Mouse (Mus musculus) liver, embryonic 16.5 days (tissue): ENCODE data around the gene Adcy4. TPM values are rescaled to one million over a fixed set of nuclear protein-coding genes. Genes with fewer than 3 reads are reported as not detected.

Source experiments
- ATAC-seq: fragments of 200-750 bp; cut with Nextera tagmentation; 2 replicates; pipeline ENCODE4 v1.8.0; 2017; ENCODE audit warnings: low read depth, mild to moderate bottlenecking, moderate number of reproducible peaks, moderate library complexity
- H3K27ac ChIP-seq: fragments of 300-500 bp; sonication (generic); 2 replicates; pipeline ENCODE4 v1.5.1; 2014; ENCODE audit warnings: mild to moderate bottlenecking, low read length
- H3K27me3 ChIP-seq: fragments of 300-500 bp; sonication (generic); 2 replicates; pipeline ENCODE4 v1.6.1; 2014; ENCODE audit warnings: low read depth, low read length, mixed read lengths; ENCODE audit not compliant: control insufficient read depth, insufficient read depth
- H3K36me3 ChIP-seq: fragments of 300-500 bp; sonication (generic); 2 replicates; pipeline ENCODE4 v1.6.1; 2014; ENCODE audit warnings: mild to moderate bottlenecking; ENCODE audit not compliant: control insufficient read depth, insufficient read depth
- H3K4me1 ChIP-seq: fragments of 300-500 bp; sonication (generic); 2 replicates; pipeline ENCODE4 v1.6.1; 2014; ENCODE audit warnings: low read depth, low read length, mixed read lengths; ENCODE audit not compliant: control insufficient read depth
- H3K4me2 ChIP-seq: fragments of 300-500 bp; sonication (generic); 2 replicates; pipeline ENCODE4 v1.6.1; 2014; ENCODE audit warnings: low read depth, low read length, mixed read lengths
- H3K4me3 ChIP-seq: fragments of 300-500 bp; sonication (generic); 2 replicates; pipeline ENCODE4 v1.5.1; 2014; ENCODE audit warnings: low read depth, mild to moderate bottlenecking, low read length
- H3K9ac ChIP-seq: fragments of 300-500 bp; sonication (generic); 2 replicates; pipeline ENCODE4 v1.6.1; 2014; ENCODE audit warnings: low read depth, low read length
- H3K9me3 ChIP-seq: fragments of 300-500 bp; sonication (generic); replicated peaks from 2 replicates; pipeline ENCODE4 v1.6.1; 2016; ENCODE audit warnings: low read length; ENCODE audit not compliant: control insufficient read depth
- WGBS: fragments of 180-500 bp; shearing (Covaris S2); extraction: QIAGEN DNeasy Blood & Tissue Kit; methylation state at CpG from one replicate; pipeline ENCODE4 v1.1.7; 2014; ENCODE audit not compliant: insufficient replicate concordance; 5-methylcytosine and 5-hydroxymethylcytosine counted together
- polyA plus RNA-seq: library from polyadenylated mRNA; unstranded; fragments of >200 nt; fragmentation: Nextera tagmentation; extraction: Ambion mirVana; gene quantifications from 2 replicates; pipeline ENCODE4 v1.2.1, GENCODE M21; 2015

Adcy4 gene
- polyA plus RNA-seq, 1 experiment from 2014 or later = 1.9 TPM

DNA sequence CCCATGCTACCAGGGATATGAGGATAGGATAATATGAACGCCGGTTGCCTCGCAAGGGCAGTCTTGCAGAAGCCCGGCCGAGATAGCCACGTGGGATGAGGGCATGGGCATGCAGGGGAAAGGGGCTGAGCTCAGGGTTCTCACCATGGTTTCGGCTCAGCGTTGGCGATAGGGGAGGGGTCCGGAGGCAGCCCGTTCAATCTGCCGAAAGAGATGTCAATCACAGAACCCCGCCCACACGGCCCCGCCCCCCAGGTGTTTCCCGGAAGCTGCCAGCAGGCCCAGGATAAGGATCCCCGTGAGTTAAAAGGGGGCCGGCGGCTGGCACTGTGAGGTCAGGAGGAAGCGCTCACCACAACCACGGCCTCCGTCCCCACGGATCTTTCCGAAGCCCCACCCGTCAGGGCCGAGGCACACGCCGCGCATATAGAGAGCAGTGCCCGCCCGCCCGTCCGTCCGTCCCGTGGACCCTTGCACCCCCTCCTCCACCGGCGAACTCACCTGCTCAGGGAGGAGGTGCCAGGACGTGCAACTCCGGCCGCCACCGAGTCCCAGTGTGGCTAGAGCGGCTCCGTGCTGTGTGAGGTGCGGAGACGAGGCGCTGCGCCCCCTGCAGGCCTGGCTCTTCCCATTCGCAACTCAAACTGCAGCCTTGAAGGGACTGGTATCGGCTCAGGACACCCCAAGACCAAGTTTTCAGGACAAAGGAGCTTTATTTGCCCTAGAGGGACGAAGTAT, 62.0 kb downstream of the Adcy4 start, which contains the start of gene Rabggta:
Rabggta (minus strand) TSS at position 564 of the 738 bp plus-strand sequence.
- Histone ChIP-seq H3K9ac (peak within 1 kb of the TSS; percentile 73), H3K27me3 (no peaks in the 10 kb centered on the region), H3K4me2 (peak within 1 kb of the TSS; percentile 80), H3K4me3 (peak within 1 kb of the TSS; percentile 77), H3K4me1 (peaks cover 29% of the 10 kb centered on the region), H3K9me3 (no peaks in the 10 kb centered on the region), H3K27ac (peak within 1 kb of the TSS; percentile 76), H3K36me3 (no peaks in the 10 kb centered on the region; the same call in 1 of the 2 replicates)
- ATAC-seq = peak; percentile 92
- under 1% methylated on average over 50 of the region's 50 CpGs for WGBS

DNA sequence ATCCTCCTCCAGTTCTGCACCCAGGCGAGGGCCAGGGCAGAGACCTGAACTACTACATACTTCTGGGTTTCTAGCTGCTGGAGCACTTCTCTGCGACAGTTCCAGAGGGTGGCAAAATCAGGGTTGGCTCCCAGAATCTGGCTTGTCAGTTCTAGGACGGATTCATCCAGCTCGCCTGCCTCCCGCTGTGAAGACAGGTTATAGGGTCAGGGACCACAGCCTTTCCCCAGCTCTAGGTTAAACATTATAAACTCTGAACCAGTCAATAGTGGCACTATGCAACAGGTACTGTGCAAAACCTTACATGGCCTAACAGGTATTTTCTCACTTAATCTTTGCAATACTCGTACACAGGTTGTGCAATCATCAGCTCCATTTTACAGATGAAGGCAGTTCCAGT, 62.8 kb downstream of the Adcy4 start:
- Histone ChIP-seq H3K9me3 (no peaks in the 10 kb centered on the region), H3K36me3 (no peaks in the 10 kb centered on the region; the same call in 1 of the 2 replicates), H3K27ac (0 out of 2 replicates have a peak overlapping the region, but pooled peaks have one; percentile 0), H3K4me2 (peak overlapping the region; percentile 80), H3K27me3 (no peaks in the 10 kb centered on the region), H3K4me3 (peak overlapping the region; percentile 77; the same call in 1 of the 2 replicates), H3K9ac (no peak overlapping the region), H3K4me1 (peaks cover 29% of the 10 kb centered on the region)
- 68% methylated on average over 6 of the region's 6 CpGs for WGBS
- peak; percentile 19 for ATAC-seq

DNA sequence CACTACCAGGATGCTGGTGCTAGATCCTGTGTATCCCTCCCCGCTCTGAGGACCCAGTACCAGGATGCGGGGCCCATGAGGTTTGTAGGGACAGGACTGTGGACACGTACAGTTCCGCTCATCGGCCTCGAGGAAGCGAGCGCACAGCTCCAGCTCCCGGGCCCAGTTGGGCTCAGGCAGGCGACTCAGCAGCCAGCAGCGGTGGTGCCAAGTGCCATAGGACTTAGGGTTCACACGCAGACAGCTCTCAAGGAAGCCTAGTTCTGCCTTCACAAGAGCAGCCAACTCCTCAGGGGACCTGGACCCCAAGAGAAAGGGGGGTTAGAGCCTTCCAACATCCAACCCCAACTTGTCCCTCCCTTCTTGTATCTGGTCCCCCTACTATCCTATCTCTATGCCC, 63.2 kb downstream of the Adcy4 start:
- Histone ChIP-seq H3K27ac (0 out of 2 replicates have a peak overlapping the region, but pooled peaks have one; percentile 0), H3K4me1 (peaks cover 29% of the 10 kb centered on the region)
- no peak for ATAC-seq

DNA sequence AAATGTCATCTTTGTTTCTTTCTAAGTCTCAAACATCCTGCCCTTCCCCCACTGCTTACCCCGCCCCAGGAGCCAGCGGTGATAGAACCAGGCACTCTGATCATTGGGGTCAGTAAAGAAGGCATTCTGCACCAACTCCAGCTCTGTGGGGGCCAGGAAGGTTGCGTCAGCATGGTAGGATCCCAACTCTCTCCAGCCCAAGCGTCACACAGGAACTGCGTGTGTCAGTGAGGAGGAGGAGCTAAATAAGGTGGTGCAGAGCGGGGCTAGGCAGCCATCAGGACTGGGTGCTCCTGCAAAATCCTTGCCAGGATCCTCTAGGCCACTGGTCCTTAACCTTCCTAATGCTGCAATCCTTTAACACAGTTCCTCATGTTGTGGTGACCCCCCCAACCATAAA, 64.2 kb downstream of the Adcy4 start:
- Histone ChIP-seq H3K9me3 (no peaks in the 10 kb centered on the region), H3K36me3 (no peaks in the 10 kb centered on the region; the same call in 1 of the 2 replicates), H3K4me3 (no peak overlapping the region), H3K27me3 (no peaks in the 10 kb centered on the region), H3K4me1 (peaks cover 30% of the 10 kb centered on the region), H3K27ac (no peak overlapping the region), H3K4me2 (no peak overlapping the region), H3K9ac (no peak overlapping the region)
- 72% methylated on average over 6 of the region's 6 CpGs for WGBS
- no peak for ATAC-seq

More for the DNA sequence above, 63.2 kb downstream of the Adcy4 start:
- no peaks in the 10 kb centered on the region; the same call in 1 of the 2 replicates for H3K36me3 ChIP-seq
- H3K4me3 ChIP-seq = no peak overlapping the region
- H3K4me2 ChIP-seq = no peak overlapping the region
- no peaks in the 10 kb centered on the region for H3K27me3 ChIP-seq
- no peak overlapping the region for H3K9ac ChIP-seq
- no peaks in the 10 kb centered on the region for H3K9me3 ChIP-seq
- 81% methylated on average over 12 of the region's 12 CpGs for WGBS

Other genes with a start within 250 kb of the Adcy4 start
- 41.2 and 42.5 TPM in 2 replicates for gene Pck2, start 243.8 kb downstream of the Adcy4 start, polyA plus RNA-seq
- 62.0 and 64.7 TPM in 2 replicates for gene Dcaf11, start 224.1 kb downstream of the Adcy4 start, polyA plus RNA-seq
- 2.0 and 3.2 TPM in 2 replicates for gene A730061H03Rik, start 223.7 kb downstream of the Adcy4 start, polyA plus RNA-seq
- gene Fitm1, start 208.5 kb downstream of the Adcy4 start, polyA plus RNA-seq = 0.74 and 2.0 TPM in 2 replicates
- gene Psme1, start 206.0 kb downstream of the Adcy4 start, polyA plus RNA-seq = 114 TPM in 2 replicates
- 22.5 and 25.8 TPM in 2 replicates for gene Emc9, start 198.8 kb downstream of the Adcy4 start, polyA plus RNA-seq
- gene Psme2, start 193.0 kb downstream of the Adcy4 start, polyA plus RNA-seq = 177 and 181 TPM in 2 replicates
- 9.5 and 9.7 TPM in 2 replicates for gene Rnf31, start 192.4 kb downstream of the Adcy4 start, polyA plus RNA-seq
- 15.9 and 17.2 TPM in 2 replicates for gene Irf9, start 180.5 kb downstream of the Adcy4 start, polyA plus RNA-seq
- 2.9 and 3.1 TPM in 2 replicates for gene Rec8, start 166.1 kb downstream of the Adcy4 start, polyA plus RNA-seq
- 23.4 and 24.6 TPM in 2 replicates for gene Ipo4, start 148.1 kb downstream of the Adcy4 start, polyA plus RNA-seq
- gene Gm49378, start 146.2 kb downstream of the Adcy4 start, polyA plus RNA-seq = 0.71 and 1.0 TPM in 2 replicates
- gene Tm9sf1, start 140.3 kb downstream of the Adcy4 start, polyA plus RNA-seq = 46.8 and 49.6 TPM in 2 replicates
- gene Tssk4, start 133.9 kb downstream of the Adcy4 start, polyA plus RNA-seq = 0.15 and 0.16 TPM in 2 replicates
- gene Mdp1, start 123.6 kb downstream of the Adcy4 start, polyA plus RNA-seq = 14.1 and 16.8 TPM in 2 replicates
- 20.9 and 22.8 TPM in 2 replicates for gene Gmpr2, start 112.2 kb downstream of the Adcy4 start, polyA plus RNA-seq
- 212 and 230 TPM in 2 replicates for gene Nedd8, start 112.0 kb downstream of the Adcy4 start, polyA plus RNA-seq
- 17.8 and 20.1 TPM in 2 replicates for gene Tinf2, start 102.3 kb downstream of the Adcy4 start, polyA plus RNA-seq
- 2.8 and 3.1 TPM in 2 replicates for gene Tgm1, start 70.2 kb downstream of the Adcy4 start, polyA plus RNA-seq
- gene Rabggta, start 61.8 kb downstream of the Adcy4 start, polyA plus RNA-seq = 11.3 and 12.4 TPM in 2 replicates
- 40.9 and 43.5 TPM in 2 replicates for gene Dhrs1, start 38.4 kb downstream of the Adcy4 start, polyA plus RNA-seq
- gene Nop9, start 38.4 kb downstream of the Adcy4 start, polyA plus RNA-seq = 18.6 and 18.7 TPM in 2 replicates
- 74.1 and 86.9 TPM in 2 replicates for gene Cideb, start 25.6 kb downstream of the Adcy4 start, polyA plus RNA-seq
- gene Ltb4r2, start 22.7 kb downstream of the Adcy4 start, polyA plus RNA-seq = 0.38 and 0.40 TPM in 2 replicates
- 14.2 and 16.4 TPM in 2 replicates for gene Ltb4r1, start 18.1 kb downstream of the Adcy4 start, polyA plus RNA-seq
- 15.4 and 16.4 TPM in 2 replicates for gene Ripk3, start 4.8 kb upstream of the Adcy4 start, polyA plus RNA-seq
- 0.71 TPM in 2 replicates for gene Nfatc4, start 39.0 kb upstream of the Adcy4 start, polyA plus RNA-seq
- gene Nynrin, start 69.9 kb upstream of the Adcy4 start, polyA plus RNA-seq = 2.7 and 2.9 TPM in 2 replicates
- 0.26 TPM in 2 replicates for gene Cbln3, start 100.3 kb upstream of the Adcy4 start, polyA plus RNA-seq
- gene Khnyn, start 100.9 kb upstream of the Adcy4 start, polyA plus RNA-seq = 10.9 and 12.8 TPM in 2 replicates
- gene Sdr39u1, start 116.2 kb upstream of the Adcy4 start, polyA plus RNA-seq = 11.9 and 14.6 TPM in 2 replicates
- gene Cma1, start 160.6 kb upstream of the Adcy4 start, polyA plus RNA-seq = 0.67 TPM in 2 replicates
- gene Cma2, start 166.9 kb upstream of the Adcy4 start, polyA plus RNA-seq = not detected in 2 replicates
- 0.09 TPM in 1 of 2 replicates, not detected in the other for gene Mcpt1, start 233.9 kb upstream of the Adcy4 start, polyA plus RNA-seq
- not detected in 2 replicates for gene Mcpt9, start 246.4 kb upstream of the Adcy4 start, polyA plus RNA-seq